Mouse (Mus musculus) liver, embryonic 13.5 days (tissue): ENCODE results near the gene Tagap. TPM values are rescaled to one million over a fixed set of nuclear protein-coding genes. Genes with fewer than 3 reads are reported as not detected.

Experiments
- ATAC-seq: fragments of 200-750 bp; cut with Nextera tagmentation; 2 replicates; pipeline ENCODE4 v1.8.0; 2017; ENCODE audit warnings: low read depth, mild to moderate bottlenecking, moderate number of reproducible peaks, moderate library complexity
- DNase-seq: peaks from one replicate; pipeline ENCODE4 v3.0.0; 2022
- H3K27ac ChIP-seq: fragments of 300-500 bp; sonication (generic); 2 replicates; pipeline ENCODE4 v1.5.1; 2015; ENCODE audit warnings: moderate library complexity, mild to moderate bottlenecking, inconsistent platforms
- H3K27me3 ChIP-seq: fragments of 300-500 bp; sonication (generic); 2 replicates; pipeline ENCODE4 v1.6.1; 2015; ENCODE audit warnings: mild to moderate bottlenecking, inconsistent platforms
- H3K36me3 ChIP-seq: fragments of 300-500 bp; sonication (generic); 2 replicates; pipeline ENCODE4 v1.6.1; 2015; ENCODE audit warnings: mild to moderate bottlenecking, inconsistent platforms
- H3K4me1 ChIP-seq: fragments of 300-500 bp; sonication (generic); replicated peaks from 2 replicates; pipeline ENCODE4 v1.6.1; 2015; ENCODE audit warnings: inconsistent platforms
- H3K4me2 ChIP-seq: fragments of 300-500 bp; sonication (generic); 2 replicates; pipeline ENCODE4 v1.6.1; 2015; ENCODE audit warnings: inconsistent platforms, mild to moderate bottlenecking, moderate library complexity
- H3K4me3 ChIP-seq: fragments of 300-500 bp; sonication (generic); replicated peaks from 2 replicates; pipeline ENCODE4 v1.5.1; 2015; ENCODE audit warnings: mild to moderate bottlenecking, inconsistent platforms
- H3K9ac ChIP-seq: fragments of 300-500 bp; sonication (generic); 2 replicates; pipeline ENCODE4 v1.6.1; 2015; ENCODE audit warnings: mild to moderate bottlenecking, inconsistent platforms
- H3K9me3 ChIP-seq: fragments of 300-500 bp; sonication (generic); replicated peaks from 2 replicates; pipeline ENCODE4 v1.6.1; 2016; ENCODE audit warnings: inconsistent platforms
- WGBS: fragments of 180-500 bp; shearing (Covaris S2); methylation state at CpG from one replicate; pipeline ENCODE4 v1.1.7; 2015; ENCODE audit not compliant: insufficient replicate concordance; 5-methylcytosine and 5-hydroxymethylcytosine counted together
- polyA plus RNA-seq: library from polyadenylated mRNA; unstranded; fragments of >200 nt; fragmentation: Nextera tagmentation; extraction: Ambion mirVana; gene quantifications from 2 replicates; pipeline ENCODE4 v1.2.1, GENCODE M21; 2015

Gene Tagap
- polyA plus RNA-seq, 1 experiment from 2014 or later = 1.1 TPM

- Histone ChIP-seq H3K27me3 (no peaks in the 10 kb centered on the region), H3K36me3 (no peaks in the 10 kb centered on the region), H3K27ac (no peak overlapping the region), H3K4me1 (peaks cover 3% of the 10 kb centered on the region; the same call in 1 of the 2 replicates), H3K4me2 (no peak overlapping the region), H3K9me3 (no peaks in the 10 kb centered on the region), H3K4me3 (no peak overlapping the region), H3K9ac (no peak overlapping the region)
- DNase-seq = no peak
- 57% methylated on average over 3 of the region's 3 CpGs for WGBS
- no peak for ATAC-seq
Observed at GRCm38 (mm10) chr17:7894094-7894493, 31.7 kb upstream of the Tagap start.

GRCm38 (mm10) chr17:7896047-7896635, 29.7 kb upstream of the Tagap start:
- H3K4me2 ChIP-seq = no peak overlapping the region
- 48% methylated on average over 10 of the region's 10 CpGs for WGBS
- peaks cover 3% of the 10 kb centered on the region; the same call in 1 of the 2 replicates for H3K4me1 ChIP-seq
- no peaks in the 10 kb centered on the region for H3K9me3 ChIP-seq
- H3K4me3 ChIP-seq = no peak overlapping the region
- no peak overlapping the region for H3K27ac ChIP-seq
- DNase-seq (no peak), ATAC-seq (no peak)
- H3K36me3 ChIP-seq = no peaks in the 10 kb centered on the region
- no peaks in the 10 kb centered on the region for H3K27me3 ChIP-seq
- H3K9ac ChIP-seq = no peak overlapping the region

GRCm38 (mm10) chr17:7897120-7897519, 28.7 kb upstream of the Tagap start:
- Histone ChIP-seq H3K27ac (no peak overlapping the region), H3K27me3 (no peaks in the 10 kb centered on the region), H3K4me3 (no peak overlapping the region), H3K36me3 (no peaks in the 10 kb centered on the region), H3K4me1 (peaks cover 3% of the 10 kb centered on the region; the same call in 1 of the 2 replicates), H3K9me3 (no peaks in the 10 kb centered on the region), H3K4me2 (no peak overlapping the region), H3K9ac (no peak overlapping the region)
- ATAC-seq = no peak
- DNase-seq = no peak
- 50% methylated on average over 11 of the region's 11 CpGs for WGBS

GRCm38 (mm10) chr17:7897756-7898155, 28.0 kb upstream of the Tagap start:
- Histone ChIP-seq H3K4me2 (no peak overlapping the region), H3K4me3 (no peak overlapping the region), H3K27ac (no peak overlapping the region), H3K9me3 (no peaks in the 10 kb centered on the region), H3K27me3 (no peaks in the 10 kb centered on the region), H3K4me1 (peaks cover 3% of the 10 kb centered on the region; the same call in 1 of the 2 replicates), H3K36me3 (no peaks in the 10 kb centered on the region), H3K9ac (no peak overlapping the region)
- DNase-seq (no peak), ATAC-seq (no peak)
- WGBS = 61% methylated on average over 4 of the region's 4 CpGs

- DNase-seq = no peak
- H3K36me3 ChIP-seq = no peaks in the 10 kb centered on the region
- no peak overlapping the region for H3K4me2 ChIP-seq
- WGBS = 62% methylated on average over 6 of the region's 6 CpGs
- H3K9me3 ChIP-seq = no peaks in the 10 kb centered on the region
- H3K27ac ChIP-seq = no peak overlapping the region
- ATAC-seq = no peak
- no peak overlapping the region for H3K4me3 ChIP-seq
- no peak overlapping the region for H3K9ac ChIP-seq
- no peaks in the 10 kb centered on the region for H3K27me3 ChIP-seq
- peaks cover 3% of the 10 kb centered on the region; the same call in 1 of the 2 replicates for H3K4me1 ChIP-seq
Observed at GRCm38 (mm10) chr17:7899233-7899632, 26.6 kb upstream of the Tagap start.

- H3K4me1 ChIP-seq = peaks cover 3% of the 10 kb centered on the region; the same call in 1 of the 2 replicates
- WGBS = 61% methylated on average over 4 of the region's 4 CpGs
- H3K9me3 ChIP-seq = no peaks in the 10 kb centered on the region
- H3K4me2 ChIP-seq = no peak overlapping the region
- DNase-seq (no peak), ATAC-seq (no peak)
- H3K4me3 ChIP-seq = no peak overlapping the region
- no peaks in the 10 kb centered on the region for H3K27me3 ChIP-seq
- H3K27ac ChIP-seq = no peak overlapping the region
- H3K9ac ChIP-seq = no peak overlapping the region
- no peaks in the 10 kb centered on the region for H3K36me3 ChIP-seq
Observed at GRCm38 (mm10) chr17:7899961-7900360, 25.8 kb upstream of the Tagap start.

- DNase-seq = no peak
- no peaks in the 10 kb centered on the region for H3K27me3 ChIP-seq
- H3K9ac ChIP-seq = no peak overlapping the region
- 53% methylated on average over 2 of the region's 2 CpGs for WGBS
- ATAC-seq = no peak
- H3K4me2 ChIP-seq = no peak overlapping the region
- H3K4me3 ChIP-seq = no peak overlapping the region
- no peak overlapping the region for H3K27ac ChIP-seq
- no peaks in the 10 kb centered on the region for H3K36me3 ChIP-seq
- H3K4me1 ChIP-seq = no peaks in the 10 kb centered on the region
- no peaks in the 10 kb centered on the region for H3K9me3 ChIP-seq
Observed at GRCm38 (mm10) chr17:7901536-7901935, 24.3 kb upstream of the Tagap start.

GRCm38 (mm10) chr17:7902362-7902761, 23.4 kb upstream of the Tagap start:
- Histone ChIP-seq H3K9me3 (no peaks in the 10 kb centered on the region), H3K4me2 (no peak overlapping the region), H3K27me3 (no peaks in the 10 kb centered on the region)

GRCm38 (mm10) chr17:7904992-7905391, 20.8 kb upstream of the Tagap start:
- H3K4me2 ChIP-seq = no peak overlapping the region
- H3K4me1 ChIP-seq = no peaks in the 10 kb centered on the region
- DNase-seq (no peak), ATAC-seq (no peak)
- 37% methylated on average over 2 of the region's 2 CpGs for WGBS
- no peaks in the 10 kb centered on the region for H3K27me3 ChIP-seq
- H3K9ac ChIP-seq = no peak overlapping the region
- no peaks in the 10 kb centered on the region for H3K36me3 ChIP-seq
- no peaks in the 10 kb centered on the region for H3K9me3 ChIP-seq
- no peak overlapping the region for H3K27ac ChIP-seq
- H3K4me3 ChIP-seq = no peak overlapping the region

More at GRCm38 (mm10) chr17:7902362-7902761, 23.4 kb upstream of the Tagap start:
- no peak for DNase-seq
- no peak overlapping the region for H3K9ac ChIP-seq
- WGBS = 63% methylated on average over 3 of the region's 3 CpGs
- no peak for ATAC-seq
- no peak overlapping the region for H3K4me3 ChIP-seq
- no peaks in the 10 kb centered on the region for H3K4me1 ChIP-seq
- H3K27ac ChIP-seq = no peak overlapping the region
- H3K36me3 ChIP-seq = no peaks in the 10 kb centered on the region

- DNase-seq (no peak), ATAC-seq (no peak)
- no peak overlapping the region for H3K4me3 ChIP-seq
- H3K9ac ChIP-seq = no peak overlapping the region
- no peak overlapping the region for H3K27ac ChIP-seq
- no peak overlapping the region for H3K4me2 ChIP-seq
- H3K36me3 ChIP-seq = no peaks in the 10 kb centered on the region
- no peaks in the 10 kb centered on the region for H3K27me3 ChIP-seq
- no peaks in the 10 kb centered on the region; the same call in 1 of the 2 replicates for H3K9me3 ChIP-seq
- 32% methylated on average over 4 of the region's 4 CpGs for WGBS
- H3K4me1 ChIP-seq = no peaks in the 10 kb centered on the region
Observed at GRCm38 (mm10) chr17:7905936-7906685, 19.7 kb upstream of the Tagap start.

- Histone ChIP-seq H3K4me1 (no peaks in the 10 kb centered on the region), H3K4me2 (no peak overlapping the region), H3K27ac (no peak overlapping the region), H3K4me3 (no peak overlapping the region), H3K27me3 (no peaks in the 10 kb centered on the region), H3K9ac (no peak overlapping the region), H3K36me3 (no peaks in the 10 kb centered on the region), H3K9me3 (no peaks in the 10 kb centered on the region; the same call in 1 of the 2 replicates)
- 25% methylated on average over 2 of the region's 2 CpGs for WGBS
- DNase-seq = no peak
- no peak for ATAC-seq
Observed at GRCm38 (mm10) chr17:7914596-7915227, 11.1 kb upstream of the Tagap start.
